Mouse (Mus musculus): ENCODE data around the gene Ackr4. TPM values are rescaled to one million over a fixed set of nuclear protein-coding genes. Genes with fewer than 3 reads are reported as not detected.

Gene Ackr4
- polyA plus RNA-seq, 1 experiment from 2014 or later = 1.1 TPM

Other genes starting within 250 kb of the Ackr4 start
- 3.1 and 3.2 TPM in 2 replicates for gene Nphp3, start 124.4 kb downstream of the Ackr4 start, polyA plus RNA-seq (2015; fragmentation: Nextera tagmentation; extraction: Ambion mirVana)
- gene Gm28305, start 86.3 kb downstream of the Ackr4 start, polyA plus RNA-seq (2015; fragmentation: Nextera tagmentation; extraction: Ambion mirVana) = not detected in 2 replicates
- 68.8 and 69.8 TPM in 2 replicates for gene Uba5, start 63.8 kb downstream of the Ackr4 start, polyA plus RNA-seq (2015; fragmentation: Nextera tagmentation; extraction: Ambion mirVana)
- 6.3 and 8.2 TPM in 2 replicates for gene Acad11, start 63.6 kb downstream of the Ackr4 start, polyA plus RNA-seq (2015; fragmentation: Nextera tagmentation; extraction: Ambion mirVana)
- 20.0 and 21.0 TPM in 2 replicates for gene Dnajc13, start 136.0 kb upstream of the Ackr4 start, polyA plus RNA-seq (2015; fragmentation: Nextera tagmentation; extraction: Ambion mirVana)
- 0.34 and 0.55 TPM in 2 replicates for gene Acpp, start 210.8 kb upstream of the Ackr4 start, polyA plus RNA-seq (2015; fragmentation: Nextera tagmentation; extraction: Ambion mirVana)